Mouse (Mus musculus): ENCODE data around the gene Fer. TPM values are rescaled to one million over a fixed set of nuclear protein-coding genes. Genes with fewer than 3 reads are reported as not detected.

Fer gene
- polyA plus RNA-seq, 1 experiment from 2014 or later: 36.0 TPM

GRCm38 (mm10) chr17:63886988-63887387 lies 24.1 kb downstream of the Fer start:
- Histone ChIP-seq H3K36me3 (ENCODE audit: control insufficient read depth, insufficient read depth, low read length) (no peaks in the 10 kb centered on the region), H3K27me3 (ENCODE audit: control insufficient read depth, insufficient read depth, low read length) (no peaks in the 10 kb centered on the region), H3K27ac (ENCODE audit: low read depth, low read length) (no peak overlapping the region), H3K4me3 (ENCODE audit: low read depth, low read length) (no peak overlapping the region), H3K4me2 (ENCODE audit: low read depth) (no peak overlapping the region), H3K9ac (ENCODE audit: low read length) (no peak overlapping the region), H3K9me3 (ENCODE audit: control insufficient read depth, low read length) (no peaks in the 10 kb centered on the region), H3K4me1 (ENCODE audit: control insufficient read depth, insufficient read depth, low read length) (no peaks in the 10 kb centered on the region)
- ATAC-seq (ENCODE audit: insufficient read depth, low FRiP score, low TSS enrichment) (no peak), DNase-seq (ENCODE audit: low spot score) (no peak)
- WGBS: 85% methylated on average over 2 of the region's 2 CpGs

GRCm38 (mm10) chr17:63890611-63891010 lies 27.7 kb downstream of the Fer start:
- H3K4me3 ChIP-seq (ENCODE audit: low read depth, low read length): no peak overlapping the region
- ATAC-seq (ENCODE audit: insufficient read depth, low FRiP score, low TSS enrichment) (no peak), DNase-seq (ENCODE audit: low spot score) (no peak)
- H3K9me3 ChIP-seq (ENCODE audit: control insufficient read depth, low read length): no peaks in the 10 kb centered on the region
- no peaks in the 10 kb centered on the region for H3K4me1 ChIP-seq (ENCODE audit: control insufficient read depth, insufficient read depth, low read length)
- no peaks in the 10 kb centered on the region for H3K36me3 ChIP-seq (ENCODE audit: control insufficient read depth, insufficient read depth, low read length)
- H3K4me2 ChIP-seq (ENCODE audit: low read depth): no peak overlapping the region
- no peak overlapping the region for H3K9ac ChIP-seq (ENCODE audit: low read length)
- H3K27me3 ChIP-seq (ENCODE audit: control insufficient read depth, insufficient read depth, low read length): no peaks in the 10 kb centered on the region
- no peak overlapping the region for H3K27ac ChIP-seq (ENCODE audit: low read depth, low read length)

GRCm38 (mm10) chr17:63895829-63896228 lies 33.0 kb downstream of the Fer start:
- H3K4me2 ChIP-seq (ENCODE audit: low read depth): no peak overlapping the region
- no peaks in the 10 kb centered on the region for H3K36me3 ChIP-seq (ENCODE audit: control insufficient read depth, insufficient read depth, low read length)
- 80% methylated on average over 3 of the region's 3 CpGs for WGBS
- H3K27ac ChIP-seq (ENCODE audit: low read depth, low read length): no peak overlapping the region
- H3K4me1 ChIP-seq (ENCODE audit: control insufficient read depth, insufficient read depth, low read length): no peaks in the 10 kb centered on the region
- H3K9ac ChIP-seq (ENCODE audit: low read length): no peak overlapping the region
- DNase-seq (ENCODE audit: low spot score) (no peak), ATAC-seq (ENCODE audit: insufficient read depth, low FRiP score, low TSS enrichment) (no peak)
- no peaks in the 10 kb centered on the region for H3K9me3 ChIP-seq (ENCODE audit: control insufficient read depth, low read length)
- no peaks in the 10 kb centered on the region for H3K27me3 ChIP-seq (ENCODE audit: control insufficient read depth, insufficient read depth, low read length)
- no peak overlapping the region for H3K4me3 ChIP-seq (ENCODE audit: low read depth, low read length)

DNA sequence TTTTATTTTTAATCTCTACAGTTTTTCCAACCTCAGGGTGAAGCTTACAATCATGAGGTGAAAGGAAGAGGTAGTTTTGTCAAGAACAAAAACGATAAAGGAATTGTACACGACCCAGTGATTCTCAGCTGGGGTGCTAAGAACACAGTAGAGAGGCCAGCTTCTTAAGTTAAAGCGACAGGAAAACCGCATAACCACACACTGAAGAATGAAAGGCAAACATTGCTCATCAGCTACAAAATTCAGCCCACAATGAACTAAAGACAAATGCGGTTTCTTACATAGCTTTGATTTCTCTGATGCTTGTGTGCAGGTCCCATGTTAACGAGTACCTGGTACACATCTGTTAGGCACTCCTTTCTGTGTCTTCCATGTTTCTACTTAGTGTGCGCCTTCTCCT lies 34.2 kb downstream of the Fer start:
- Histone ChIP-seq H3K36me3 (ENCODE audit: control insufficient read depth, insufficient read depth, low read length) (no peaks in the 10 kb centered on the region), H3K9ac (ENCODE audit: low read length) (no peak overlapping the region), H3K27me3 (ENCODE audit: control insufficient read depth, insufficient read depth, low read length) (no peaks in the 10 kb centered on the region), H3K4me2 (ENCODE audit: low read depth) (no peak overlapping the region), H3K4me3 (ENCODE audit: low read depth, low read length) (no peak overlapping the region), H3K27ac (ENCODE audit: low read depth, low read length) (no peak overlapping the region), H3K4me1 (ENCODE audit: control insufficient read depth, insufficient read depth, low read length) (no peaks in the 10 kb centered on the region), H3K9me3 (ENCODE audit: control insufficient read depth, low read length) (no peaks in the 10 kb centered on the region)
- ATAC-seq (ENCODE audit: insufficient read depth, low FRiP score, low TSS enrichment): no peak
- DNase-seq (ENCODE audit: low spot score): no peak
- 92% methylated on average over 7 of the region's 7 CpGs for WGBS

- H3K9me3 ChIP-seq (ENCODE audit: control insufficient read depth, low read length): no peaks in the 10 kb centered on the region
- ATAC-seq (ENCODE audit: insufficient read depth, low FRiP score, low TSS enrichment): no peak
- no peak overlapping the region for H3K9ac ChIP-seq (ENCODE audit: low read length)
- H3K4me1 ChIP-seq (ENCODE audit: control insufficient read depth, insufficient read depth, low read length): no peaks in the 10 kb centered on the region
- no peak overlapping the region for H3K4me2 ChIP-seq (ENCODE audit: low read depth)
- WGBS: 93% methylated on average over 4 of the region's 4 CpGs
- no peak overlapping the region for H3K4me3 ChIP-seq (ENCODE audit: low read depth, low read length)
- H3K27ac ChIP-seq (ENCODE audit: low read depth, low read length): no peak overlapping the region
- no peak for DNase-seq (ENCODE audit: low spot score)
- no peaks in the 10 kb centered on the region for H3K36me3 ChIP-seq (ENCODE audit: control insufficient read depth, insufficient read depth, low read length)
- no peaks in the 10 kb centered on the region for H3K27me3 ChIP-seq (ENCODE audit: control insufficient read depth, insufficient read depth, low read length)
These were observed 46.4 kb downstream of the Fer start for GRCm38 (mm10) chr17:63909297-63909696.

GRCm38 (mm10) chr17:63921601-63922203 lies 58.8 kb downstream of the Fer start:
- Histone ChIP-seq H3K9me3 (ENCODE audit: control insufficient read depth, low read length) (no peaks in the 10 kb centered on the region), H3K27me3 (ENCODE audit: control insufficient read depth, insufficient read depth, low read length) (no peaks in the 10 kb centered on the region), H3K4me1 (ENCODE audit: control insufficient read depth, insufficient read depth, low read length) (no peaks in the 10 kb centered on the region), H3K36me3 (ENCODE audit: control insufficient read depth, insufficient read depth, low read length) (no peaks in the 10 kb centered on the region), H3K9ac (ENCODE audit: low read length) (no peak overlapping the region), H3K4me2 (ENCODE audit: low read depth) (no peak overlapping the region), H3K27ac (ENCODE audit: low read depth, low read length) (no peak overlapping the region), H3K4me3 (ENCODE audit: low read depth, low read length) (no peak overlapping the region)
- DNase-seq (ENCODE audit: low spot score) (no peak), ATAC-seq (ENCODE audit: insufficient read depth, low FRiP score, low TSS enrichment) (no peak)
- 83% methylated on average over 6 of the region's 6 CpGs for WGBS

- Histone ChIP-seq H3K4me2 (ENCODE audit: low read depth) (no peak overlapping the region), H3K9ac (ENCODE audit: low read length) (no peak overlapping the region), H3K9me3 (ENCODE audit: control insufficient read depth, low read length) (no peaks in the 10 kb centered on the region), H3K4me3 (ENCODE audit: low read depth, low read length) (no peak overlapping the region), H3K27me3 (ENCODE audit: control insufficient read depth, insufficient read depth, low read length) (no peaks in the 10 kb centered on the region), H3K27ac (ENCODE audit: low read depth, low read length) (no peak overlapping the region), H3K4me1 (ENCODE audit: control insufficient read depth, insufficient read depth, low read length) (no peaks in the 10 kb centered on the region), H3K36me3 (ENCODE audit: control insufficient read depth, insufficient read depth, low read length) (no peaks in the 10 kb centered on the region)
- no peak for DNase-seq (ENCODE audit: low spot score)
- ATAC-seq (ENCODE audit: insufficient read depth, low FRiP score, low TSS enrichment): no peak
- WGBS: 87% methylated on average over 3 of the region's 3 CpGs
These were observed 62.7 kb downstream of the Fer start for GRCm38 (mm10) chr17:63925581-63925980.

- DNase-seq (ENCODE audit: low spot score) (no peak), ATAC-seq (ENCODE audit: insufficient read depth, low FRiP score, low TSS enrichment) (no peak)
- Histone ChIP-seq H3K9me3 (ENCODE audit: control insufficient read depth, low read length) (no peaks in the 10 kb centered on the region), H3K4me3 (ENCODE audit: low read depth, low read length) (no peak overlapping the region), H3K27ac (ENCODE audit: low read depth, low read length) (no peak overlapping the region), H3K36me3 (ENCODE audit: control insufficient read depth, insufficient read depth, low read length) (no peaks in the 10 kb centered on the region), H3K4me1 (ENCODE audit: control insufficient read depth, insufficient read depth, low read length) (no peaks in the 10 kb centered on the region), H3K4me2 (ENCODE audit: low read depth) (no peak overlapping the region), H3K9ac (ENCODE audit: low read length) (no peak overlapping the region), H3K27me3 (ENCODE audit: control insufficient read depth, insufficient read depth, low read length) (no peaks in the 10 kb centered on the region)
- 81% methylated on average over 4 of the region's 4 CpGs for WGBS
These were observed 67.8 kb downstream of the Fer start for GRCm38 (mm10) chr17:63930634-63931033.

GRCm38 (mm10) chr17:63931556-63931955 lies 68.7 kb downstream of the Fer start:
- Histone ChIP-seq H3K4me3 (ENCODE audit: low read depth, low read length) (no peak overlapping the region), H3K9ac (ENCODE audit: low read length) (no peak overlapping the region), H3K4me2 (ENCODE audit: low read depth) (no peak overlapping the region), H3K9me3 (ENCODE audit: control insufficient read depth, low read length) (no peaks in the 10 kb centered on the region), H3K27ac (ENCODE audit: low read depth, low read length) (no peak overlapping the region), H3K27me3 (ENCODE audit: control insufficient read depth, insufficient read depth, low read length) (no peaks in the 10 kb centered on the region), H3K4me1 (ENCODE audit: control insufficient read depth, insufficient read depth, low read length) (no peaks in the 10 kb centered on the region), H3K36me3 (ENCODE audit: control insufficient read depth, insufficient read depth, low read length) (no peaks in the 10 kb centered on the region)
- ATAC-seq (ENCODE audit: insufficient read depth, low FRiP score, low TSS enrichment) (no peak), DNase-seq (ENCODE audit: low spot score) (no peak)
- WGBS: 74% methylated on average over 1 of the region's 1 CpGs
